Mouse (Mus musculus) liver (tissue): ENCODE results near the gene Bola2.
"Not testable (repeated sequence)": the region's sequence is repeated elsewhere in the genome, so short reads cannot be mapped to it uniquely, and the experiment has no call there.

ENCODE experiments used
- DNase-seq: peaks from one replicate; pipeline ENCODE4 v3.0.0-alpha.2; 2020; ENCODE audit warnings: mixed read lengths

The Bola2 gene

GRCm38 (mm10) chr7:126695210-126695611 lies at the start of gene Bola2:
Gene Bola2 (plus strand): TSS chr7:126695401.
- DNase-seq: peak; percentile 84

DNA sequence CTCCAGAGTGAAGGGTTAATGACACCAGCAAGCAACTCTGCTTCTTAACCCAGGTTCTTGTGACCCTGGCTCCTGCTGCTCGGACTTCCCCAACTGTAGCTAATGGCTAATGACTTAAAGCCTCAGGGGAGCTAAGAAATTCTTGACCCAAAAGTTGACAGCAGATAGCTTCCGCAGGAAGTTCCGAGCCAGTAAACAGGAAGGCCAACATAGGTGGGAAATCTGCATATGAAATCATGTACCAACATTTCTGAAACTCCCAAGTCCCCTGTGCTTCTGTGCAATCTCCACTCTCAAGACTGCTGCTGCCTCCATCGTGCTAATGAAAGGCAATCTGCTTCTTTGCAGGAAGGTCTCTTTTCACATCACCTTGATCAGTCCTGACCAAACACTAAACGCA lies 49.5 kb upstream of the Bola2 start:
- DNase-seq: no peak

- peak; percentile 29 for DNase-seq
These were observed 46.7 kb upstream of the Bola2 start for GRCm38 (mm10) chr7:126648486-126648885.

GRCm38 (mm10) chr7:126649231-126650051 lies 45.8 kb upstream of the Bola2 start, which contains the start of gene Sgf29:
Gene Sgf29 (plus strand): TSS chr7:126649309.
- peak; percentile 94 for DNase-seq

DNA sequence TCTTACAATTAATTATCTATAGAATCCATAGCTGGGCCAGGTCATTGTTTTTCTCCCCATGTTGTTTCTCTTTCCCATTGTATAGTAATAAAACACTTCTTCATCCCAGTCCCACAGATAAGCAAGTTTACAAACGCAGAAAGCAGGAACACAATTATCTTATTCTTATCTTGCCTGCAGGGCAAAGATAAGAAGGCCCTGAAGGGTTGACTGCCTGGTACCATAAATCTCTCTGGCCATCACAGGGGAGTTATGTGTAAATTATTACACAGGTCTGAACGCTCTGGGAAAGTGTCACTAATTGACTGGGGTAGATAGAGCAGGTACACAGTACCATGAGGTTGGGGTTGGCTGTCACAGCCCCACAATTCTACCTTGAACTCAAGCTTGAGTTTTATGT lies 44.3 kb upstream of the Bola2 start:
- DNase-seq: no peak

- no peak for DNase-seq
These were observed 41.2 kb upstream of the Bola2 start for GRCm38 (mm10) chr7:126653991-126654390.

GRCm38 (mm10) chr7:126655695-126656094 lies 39.5 kb upstream of the Bola2 start:
- peak; percentile 10 for DNase-seq

GRCm38 (mm10) chr7:126657522-126657921 lies 37.7 kb upstream of the Bola2 start:
- DNase-seq: no peak

DNA sequence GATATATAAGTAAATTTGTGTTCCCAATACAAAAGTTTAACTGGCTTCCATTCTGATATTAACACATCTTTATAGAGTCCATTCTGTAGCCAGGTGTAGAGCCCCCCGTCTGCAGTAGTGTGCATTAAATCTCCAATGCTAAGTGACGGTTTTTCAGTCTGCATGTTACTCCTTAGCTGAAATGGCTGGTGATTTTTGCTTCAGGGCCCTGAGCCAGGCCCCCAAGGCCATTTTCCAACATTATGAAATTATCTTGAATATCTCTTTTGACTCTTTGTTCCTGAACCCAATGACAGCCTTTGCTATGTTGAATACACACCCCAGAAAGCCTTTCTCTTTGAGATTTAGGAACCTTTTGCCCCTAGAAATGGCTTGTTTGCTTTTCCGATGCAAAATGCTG lies 35.4 kb upstream of the Bola2 start:
- DNase-seq: no peak

- DNase-seq: no peak
These were observed 31.6 kb upstream of the Bola2 start for GRCm38 (mm10) chr7:126663646-126664045.

- DNase-seq: no peak
These were observed 29.9 kb upstream of the Bola2 start for GRCm38 (mm10) chr7:126665269-126665668.

GRCm38 (mm10) chr7:126667495-126668090 lies 27.6 kb upstream of the Bola2 start:
- DNase-seq: no peak

GRCm38 (mm10) chr7:126668452-126668851 lies 26.7 kb upstream of the Bola2 start:
- DNase-seq: no peak

GRCm38 (mm10) chr7:126670152-126670551 lies 25.0 kb upstream of the Bola2 start:
- no peak for DNase-seq

DNA sequence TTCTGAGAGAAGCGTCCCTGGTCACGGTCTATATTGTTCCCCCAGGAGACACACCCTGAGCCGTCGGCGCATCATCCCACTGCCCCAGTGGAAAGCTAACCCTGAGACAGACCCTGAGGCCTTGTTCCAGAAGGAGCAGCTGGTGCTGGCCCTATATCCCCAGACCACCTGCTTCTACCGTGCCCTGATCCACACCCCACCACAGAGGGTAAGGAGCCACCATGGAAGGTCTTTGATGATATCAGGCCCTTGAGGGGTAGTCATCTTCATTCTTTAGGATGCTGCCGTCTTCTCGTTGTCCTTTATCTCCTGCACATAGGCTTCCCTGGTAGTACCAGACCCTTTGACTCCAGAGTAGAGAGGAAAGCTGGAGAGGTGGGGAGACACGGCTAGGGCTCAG lies 23.1 kb upstream of the Bola2 start:
- no peak for DNase-seq

DNA sequence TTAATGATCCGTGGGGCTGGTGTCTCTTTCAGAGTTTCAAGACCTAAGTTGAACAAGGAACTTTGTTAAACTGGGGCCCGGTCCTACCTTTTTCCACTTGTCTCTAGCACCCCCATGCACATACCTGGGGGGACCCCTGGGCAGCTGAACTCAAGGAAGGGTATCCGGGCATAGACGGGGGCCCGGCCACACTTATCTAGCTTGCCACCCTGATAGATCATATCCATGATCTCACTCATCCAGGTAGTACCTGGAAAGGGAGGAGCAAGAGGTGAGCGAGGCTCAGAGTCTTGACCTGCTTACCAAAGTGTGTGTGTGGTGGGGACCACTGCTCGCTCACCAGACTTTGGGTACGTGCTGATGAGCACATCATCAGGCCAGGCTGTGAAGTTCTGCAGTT lies 20.1 kb upstream of the Bola2 start:
- no peak for DNase-seq

GRCm38 (mm10) chr7:126676207-126676606 lies 19.0 kb upstream of the Bola2 start, which contains the start of gene Sult1a1:
Gene Sult1a1 (minus strand): TSS chr7:126676432.
- DNase-seq: no peak

DNA sequence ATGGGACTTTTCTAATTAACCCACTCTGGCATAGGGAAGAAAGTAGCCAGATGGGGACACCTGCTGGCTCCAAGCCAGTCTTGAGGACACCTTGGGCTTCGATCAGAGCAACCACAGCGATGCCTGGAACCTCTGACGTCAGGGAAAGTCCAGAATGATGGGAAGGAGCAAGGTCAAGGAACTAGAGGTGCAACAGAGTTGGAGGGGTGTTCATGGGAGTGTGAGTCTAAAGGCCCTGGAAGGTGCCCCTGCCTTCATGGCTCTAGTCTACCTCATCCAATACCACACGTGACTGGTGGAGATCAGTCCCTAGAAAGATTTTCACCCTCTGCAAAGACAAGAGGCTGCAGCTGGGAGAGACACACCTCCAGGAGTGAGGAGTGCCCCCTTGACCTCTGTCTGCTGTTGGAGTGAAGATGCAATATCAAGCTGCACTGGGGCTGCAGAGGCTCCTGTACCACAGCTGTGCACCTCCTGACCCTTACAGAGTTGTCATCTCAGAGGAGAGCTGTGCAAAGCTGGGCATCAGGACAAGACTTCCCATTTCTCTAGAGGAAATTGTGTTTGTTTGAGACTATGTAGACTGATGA lies 18.5 kb upstream of the Bola2 start:
- DNase-seq: no peak

DNA sequence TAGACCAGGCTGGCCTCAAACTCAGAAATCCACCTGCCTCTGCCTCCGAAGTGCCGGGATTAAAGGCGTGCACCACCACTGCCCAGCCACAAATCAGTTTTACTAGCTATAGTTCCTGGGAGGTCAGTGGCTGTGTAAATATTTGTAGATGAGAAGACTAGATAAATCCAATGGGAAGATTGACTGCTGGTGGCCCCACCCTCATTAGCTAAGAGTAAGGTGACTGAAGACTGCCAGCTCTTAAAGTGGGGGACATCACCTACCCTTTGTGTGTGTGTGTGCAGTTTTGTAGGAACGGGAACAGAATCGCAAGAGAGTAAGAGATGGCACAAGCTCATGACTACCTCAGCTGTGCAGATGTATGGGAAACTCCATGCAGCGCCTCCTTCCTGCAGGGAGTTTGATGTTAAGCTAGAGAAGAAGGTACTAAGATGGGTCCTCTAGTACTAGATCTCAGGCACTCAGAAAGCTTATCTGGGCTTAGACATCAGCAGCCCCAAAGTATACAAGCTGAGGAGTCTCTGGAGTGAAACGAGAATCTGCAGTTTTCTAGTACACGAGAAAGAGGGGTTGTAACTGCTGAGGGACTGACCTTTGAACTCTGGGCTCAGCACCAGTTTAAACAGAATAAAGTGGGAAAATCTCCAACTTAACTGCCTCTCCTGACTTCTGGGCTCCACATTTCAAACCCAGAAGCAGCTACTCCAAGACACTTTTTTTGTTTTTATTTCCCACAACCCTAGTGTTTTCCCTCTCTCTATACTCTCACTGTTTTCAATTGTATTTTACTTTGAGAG lies 16.5 kb upstream of the Bola2 start:
- DNase-seq: no peak

GRCm38 (mm10) chr7:126679683-126680082 lies 15.5 kb upstream of the Bola2 start:
- no peak for DNase-seq

DNA sequence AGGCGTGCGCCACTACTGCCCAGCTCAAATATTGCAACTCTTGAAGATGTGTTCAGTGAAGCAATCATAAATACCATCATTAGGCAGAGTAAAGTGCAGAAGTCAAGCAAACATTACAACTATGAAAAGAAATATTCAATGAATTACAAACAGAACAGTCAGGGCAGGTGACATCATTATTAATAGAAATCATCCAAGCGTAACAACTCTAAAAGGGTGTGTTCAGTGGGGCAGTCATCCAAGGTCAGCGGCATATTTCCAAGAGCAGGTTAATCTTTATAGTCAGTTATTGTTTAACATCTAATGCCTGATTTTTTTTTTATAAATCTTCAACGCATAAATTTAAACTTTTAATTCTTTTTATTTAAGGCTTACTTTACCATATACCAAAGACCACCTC lies 14.0 kb upstream of the Bola2 start:
- DNase-seq: no peak

GRCm38 (mm10) chr7:126688156-126688555 lies 7.0 kb upstream of the Bola2 start:
- not testable (repeated sequence) for DNase-seq

DNA sequence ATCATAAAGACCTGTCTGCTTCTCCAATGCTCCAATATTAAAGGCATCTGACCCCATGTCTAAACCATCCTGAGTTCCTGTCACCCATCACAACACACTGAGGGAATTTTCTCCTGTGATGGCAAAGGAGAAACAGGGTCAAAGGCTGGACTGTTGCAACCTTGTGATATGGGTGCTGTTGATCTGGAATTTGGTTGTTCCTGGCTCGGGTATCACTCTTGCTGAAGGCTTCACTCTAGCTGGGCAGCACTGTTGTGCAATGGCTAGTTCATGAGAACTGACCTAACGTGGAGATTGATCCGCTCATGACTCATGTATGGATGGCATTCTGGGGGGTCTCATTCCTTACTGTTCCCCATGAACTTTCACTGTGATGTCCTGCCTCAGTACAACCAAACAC lies 6.2 kb upstream of the Bola2 start:
- no peak for DNase-seq
